Mouse (Mus musculus): Measurements from ENCODE around the gene Eftud2. TPM values are rescaled to one million over a fixed set of nuclear protein-coding genes. Genes with fewer than 3 reads are reported as not detected.

Gene Eftud2
- total RNA-seq, 2 experiments from 2014 or later: 70.6 to 80.2 TPM

GRCm38 (mm10) chr11:102819783-102820385, 60.9 kb downstream of the Eftud2 start:
- no peak for ATAC-seq (ENCODE audit: poor library complexity, severe bottlenecking)

- ATAC-seq (ENCODE audit: poor library complexity, severe bottlenecking): no peak
Observed at GRCm38 (mm10) chr11:102819021-102819782, 61.6 kb downstream of the Eftud2 start, which contains the start of gene Gjc1. Gene Gjc1, minus strand, starts transcription at chr11:102819700.

- ATAC-seq (ENCODE audit: poor library complexity, severe bottlenecking): no peak
Observed at GRCm38 (mm10) chr11:102818121-102819020, 62.4 kb downstream of the Eftud2 start.

GRCm38 (mm10) chr11:102814881-102815280, 65.9 kb downstream of the Eftud2 start:
- no peak for ATAC-seq (ENCODE audit: poor library complexity, severe bottlenecking)

GRCm38 (mm10) chr11:102810721-102811485, 69.9 kb downstream of the Eftud2 start:
- no peak for ATAC-seq (ENCODE audit: poor library complexity, severe bottlenecking)

- no peak for ATAC-seq (ENCODE audit: poor library complexity, severe bottlenecking)
Observed at GRCm38 (mm10) chr11:102808246-102808645, 72.5 kb downstream of the Eftud2 start.

- no peak for ATAC-seq (ENCODE audit: poor library complexity, severe bottlenecking)
Observed at GRCm38 (mm10) chr11:102803453-102803852, 77.3 kb downstream of the Eftud2 start.

GRCm38 (mm10) chr11:102794157-102794556, 86.6 kb downstream of the Eftud2 start:
- no peak for ATAC-seq (ENCODE audit: poor library complexity, severe bottlenecking)

- no peak for ATAC-seq (ENCODE audit: poor library complexity, severe bottlenecking)
Observed at GRCm38 (mm10) chr11:102791682-102792445, 88.9 kb downstream of the Eftud2 start.

Other genes with a start within 250 kb of the Eftud2 start
- not detected in 2 replicates for gene Meioc, start 217.3 kb downstream of the Eftud2 start, total RNA-seq (2015)
- not detected in 2 replicates for gene Meioc, start 217.3 kb downstream of the Eftud2 start, total RNA-seq (2017)
- gene Ccdc43, start 183.2 kb downstream of the Eftud2 start, total RNA-seq (2015): 17.1 and 18.1 TPM in 2 replicates
- gene Ccdc43, start 183.2 kb downstream of the Eftud2 start, total RNA-seq (2017): 27.2 and 30.2 TPM in 2 replicates
- gene Adam11, start 119.5 kb downstream of the Eftud2 start, total RNA-seq (2015): 0.54 and 0.62 TPM in 2 replicates
- 0.81 TPM in 1 of 2 replicates, not detected in the other for gene Adam11, start 119.5 kb downstream of the Eftud2 start, total RNA-seq (2017)
- 0.11 TPM in 2 replicates for gene Gjc1, start 61.3 kb downstream of the Eftud2 start, total RNA-seq (2015)
- gene Gjc1, start 61.3 kb downstream of the Eftud2 start, total RNA-seq (2017): 0.40 and 0.89 TPM in 2 replicates
- gene Higd1b, start 45.1 kb downstream of the Eftud2 start, total RNA-seq (2015): not detected in 2 replicates
- gene Higd1b, start 45.1 kb downstream of the Eftud2 start, total RNA-seq (2017): not detected in 2 replicates
- gene Ccdc103, start 219 bp upstream of the Eftud2 start, total RNA-seq (2015): not detected in 2 replicates
- gene Ccdc103, start 219 bp upstream of the Eftud2 start, total RNA-seq (2017): not detected in 2 replicates
- not detected in 2 replicates for gene Fam187a, start 4.2 kb upstream of the Eftud2 start, total RNA-seq (2015)
- gene Fam187a, start 4.2 kb upstream of the Eftud2 start, total RNA-seq (2017): not detected in 2 replicates
- gene Gfap, start 19.9 kb upstream of the Eftud2 start, total RNA-seq (2015): 0.18 and 0.49 TPM in 2 replicates
- 0.49 TPM in 1 of 2 replicates, not detected in the other for gene Gfap, start 19.9 kb upstream of the Eftud2 start, total RNA-seq (2017)
- gene Kif18b, start 44.1 kb upstream of the Eftud2 start, total RNA-seq (2015): 22.1 and 24.9 TPM in 2 replicates
- 23.2 and 25.4 TPM in 2 replicates for gene Kif18b, start 44.1 kb upstream of the Eftud2 start, total RNA-seq (2017)
- not detected in 2 replicates for gene C1ql1, start 65.7 kb upstream of the Eftud2 start, total RNA-seq (2015)
- not detected in 2 replicates for gene C1ql1, start 65.7 kb upstream of the Eftud2 start, total RNA-seq (2017)
- gene Nmt1, start 147.2 kb upstream of the Eftud2 start, total RNA-seq (2015): 41.5 and 41.7 TPM in 2 replicates
- 35.0 and 40.9 TPM in 2 replicates for gene Nmt1, start 147.2 kb upstream of the Eftud2 start, total RNA-seq (2017)
- 20.5 and 20.7 TPM in 2 replicates for gene Dcakd, start 147.3 kb upstream of the Eftud2 start, total RNA-seq (2015)
- 6.8 and 9.3 TPM in 2 replicates for gene Dcakd, start 147.3 kb upstream of the Eftud2 start, total RNA-seq (2017)
- not detected in 2 replicates for gene Plcd3, start 220.7 kb upstream of the Eftud2 start, total RNA-seq (2015)
- gene Plcd3, start 220.7 kb upstream of the Eftud2 start, total RNA-seq (2017): not detected in 2 replicates
- gene Acbd4, start 220.7 kb upstream of the Eftud2 start, total RNA-seq (2015): 3.2 and 6.2 TPM in 2 replicates
- 9.3 and 9.4 TPM in 2 replicates for gene Acbd4, start 220.7 kb upstream of the Eftud2 start, total RNA-seq (2017)
- 10.1 TPM in 2 replicates for gene Hexim1, start 235.2 kb upstream of the Eftud2 start, total RNA-seq (2015)
- 17.0 and 24.6 TPM in 2 replicates for gene Hexim1, start 235.2 kb upstream of the Eftud2 start, total RNA-seq (2017)